Mouse (Mus musculus) neural tube, embryonic 12.5 days (tissue): Measurements from ENCODE around the gene Apbb2. TPM values are rescaled to one million over a fixed set of nuclear protein-coding genes. Genes with fewer than 3 reads are reported as not detected.

Source experiments
- ATAC-seq: fragments of 200-750 bp; cut with Nextera tagmentation; 2 replicates; pipeline ENCODE4 v1.8.0; 2017; ENCODE audit warnings: low read depth, mild to moderate bottlenecking, moderate TSS enrichment, moderate library complexity; ENCODE audit not compliant: low FRiP score
- H3K27ac ChIP-seq: fragments of 300-500 bp; sonication (generic); 2 replicates; pipeline ENCODE4 v1.5.1; 2016
- H3K27me3 ChIP-seq: fragments of 300-500 bp; sonication (generic); replicated peaks from 2 replicates; pipeline ENCODE4 v1.6.1; 2016; ENCODE audit warnings: mild to moderate bottlenecking
- H3K36me3 ChIP-seq: fragments of 300-500 bp; sonication (generic); 2 replicates; pipeline ENCODE4 v1.6.1; 2016; ENCODE audit warnings: mild to moderate bottlenecking
- H3K4me1 ChIP-seq: fragments of 300-500 bp; sonication (generic); 2 replicates; pipeline ENCODE4 v1.6.1; 2016
- H3K4me2 ChIP-seq: fragments of 300-500 bp; sonication (generic); replicated peaks from 2 replicates; pipeline ENCODE4 v1.6.1; 2016; ENCODE audit warnings: mild to moderate bottlenecking
- H3K4me3 ChIP-seq: fragments of 300-500 bp; sonication (generic); 2 replicates; pipeline ENCODE4 v1.5.1; 2016
- H3K9ac ChIP-seq: fragments of 300-500 bp; sonication (generic); 2 replicates; pipeline ENCODE4 v1.6.1; 2016; ENCODE audit warnings: mild to moderate bottlenecking
- H3K9me3 ChIP-seq: fragments of 300-500 bp; sonication (generic); 2 replicates; pipeline ENCODE4 v1.6.1; 2016; ENCODE audit warnings: mild to moderate bottlenecking
- WGBS: fragments of 180-500 bp; shearing (Covaris S2); methylation state at CpG from one replicate; pipeline ENCODE4 v1.1.7; 2016; 5-methylcytosine and 5-hydroxymethylcytosine counted together
- polyA plus RNA-seq: library from polyadenylated mRNA; unstranded; fragments of >200 nt; fragmentation: Nextera tagmentation; extraction: Ambion mirVana; gene quantifications from 2 replicates; pipeline ENCODE4 v1.2.1, GENCODE M21; 2016

Gene Apbb2
- polyA plus RNA-seq, 1 experiment from 2014 or later, result 80.5 TPM

- Histone ChIP-seq H3K9ac (no peak overlapping the region), H3K9me3 (no peaks in the 10 kb centered on the region), H3K4me3 (no peak overlapping the region), H3K27me3 (no peaks in the 10 kb centered on the region), H3K4me1 (peaks cover 34% of the 10 kb centered on the region), H3K4me2 (0 out of 2 replicates have a peak overlapping the region, but pooled peaks have one; percentile 78), H3K27ac (no peak overlapping the region), H3K36me3 (no peaks in the 10 kb centered on the region)
- 29% methylated on average over 7 of the region's 7 CpGs for WGBS
- no peak for ATAC-seq
These were observed 280.0 kb downstream of the Apbb2 start for GRCm38 (mm10) chr5:66338583-66338982.

GRCm38 (mm10) chr5:66337969-66338345 lies 280.6 kb downstream of the Apbb2 start:
- H3K27ac ChIP-seq, result no peak overlapping the region
- no peaks in the 10 kb centered on the region for H3K9me3 ChIP-seq
- peak; percentile 38; the same call in 1 of the 2 replicates for ATAC-seq
- H3K36me3 ChIP-seq, result no peaks in the 10 kb centered on the region
- H3K9ac ChIP-seq, result peak overlapping the region; percentile 61
- peaks cover 34% of the 10 kb centered on the region for H3K4me1 ChIP-seq
- 29% methylated on average over 6 of the region's 6 CpGs for WGBS
- H3K27me3 ChIP-seq, result no peaks in the 10 kb centered on the region
- peak overlapping the region; percentile 78 for H3K4me2 ChIP-seq
- peak overlapping the region; percentile 34 for H3K4me3 ChIP-seq

- ATAC-seq, result peak; percentile 75
- Histone ChIP-seq H3K9ac (peak overlapping the region; percentile 61), H3K27ac (no peak overlapping the region), H3K4me2 (peak overlapping the region; percentile 78), H3K27me3 (no peaks in the 10 kb centered on the region), H3K4me1 (peaks cover 34% of the 10 kb centered on the region), H3K9me3 (no peaks in the 10 kb centered on the region), H3K36me3 (no peaks in the 10 kb centered on the region), H3K4me3 (peak overlapping the region; percentile 34)
- WGBS, result 3% methylated on average over 38 of the region's 38 CpGs
These were observed 281.3 kb downstream of the Apbb2 start for GRCm38 (mm10) chr5:66337025-66337968.

- H3K4me2 ChIP-seq, result no peak overlapping the region
- H3K9me3 ChIP-seq, result no peaks in the 10 kb centered on the region
- H3K27ac ChIP-seq, result no peak overlapping the region
- peaks cover 17% of the 10 kb centered on the region; the same call in 1 of the 2 replicates for H3K4me1 ChIP-seq
- WGBS, result 91% methylated on average over 6 of the region's 6 CpGs
- 0 out of 2 replicates have a peak, but pooled peaks cover 5% of the 10 kb centered on the region for H3K36me3 ChIP-seq
- no peak overlapping the region for H3K4me3 ChIP-seq
- no peak overlapping the region for H3K9ac ChIP-seq
- H3K27me3 ChIP-seq, result no peaks in the 10 kb centered on the region
- ATAC-seq, result no peak
These were observed 287.8 kb downstream of the Apbb2 start for GRCm38 (mm10) chr5:66330806-66331205.

GRCm38 (mm10) chr5:66328766-66329165 lies 289.8 kb downstream of the Apbb2 start:
- Histone ChIP-seq H3K36me3 (0 out of 2 replicates have a peak, but pooled peaks cover 5% of the 10 kb centered on the region), H3K4me1 (peaks cover 17% of the 10 kb centered on the region), H3K9ac (no peak overlapping the region), H3K4me3 (no peak overlapping the region), H3K27me3 (no peaks in the 10 kb centered on the region), H3K4me2 (peak overlapping the region; percentile 52), H3K9me3 (no peaks in the 10 kb centered on the region), H3K27ac (no peak overlapping the region)
- 78% methylated on average over 7 of the region's 7 CpGs for WGBS
- ATAC-seq, result no peak

GRCm38 (mm10) chr5:66327949-66328726 lies 290.4 kb downstream of the Apbb2 start:
- H3K4me2 ChIP-seq, result peak overlapping the region; percentile 52
- peak; percentile 91 for ATAC-seq
- no peaks in the 10 kb centered on the region for H3K27me3 ChIP-seq
- no peak overlapping the region; the same call in 1 of the 2 replicates for H3K9ac ChIP-seq
- peaks cover 17% of the 10 kb centered on the region for H3K4me1 ChIP-seq
- H3K27ac ChIP-seq, result peak overlapping the region; percentile 11; the same call in 1 of the 2 replicates
- H3K36me3 ChIP-seq, result 0 out of 2 replicates have a peak, but pooled peaks cover 5% of the 10 kb centered on the region
- 25% methylated on average over 19 of the region's 19 CpGs for WGBS
- H3K9me3 ChIP-seq, result no peaks in the 10 kb centered on the region
- H3K4me3 ChIP-seq, result no peak overlapping the region

- Histone ChIP-seq H3K36me3 (peaks cover 5% of the 10 kb centered on the region; the same call in 1 of the 2 replicates), H3K4me1 (peaks cover 17% of the 10 kb centered on the region), H3K27ac (no peak overlapping the region), H3K9me3 (no peaks in the 10 kb centered on the region), H3K9ac (no peak overlapping the region), H3K4me3 (no peak overlapping the region), H3K27me3 (no peaks in the 10 kb centered on the region), H3K4me2 (no peak overlapping the region)
- ATAC-seq, result no peak
- 80% methylated on average over 7 of the region's 7 CpGs for WGBS
These were observed 292.2 kb downstream of the Apbb2 start for GRCm38 (mm10) chr5:66326395-66326794.

- 84% methylated on average over 11 of the region's 11 CpGs for WGBS
- H3K4me2 ChIP-seq, result no peak overlapping the region
- H3K27ac ChIP-seq, result no peak overlapping the region
- ATAC-seq, result no peak
- no peak overlapping the region for H3K9ac ChIP-seq
- no peak overlapping the region for H3K4me3 ChIP-seq
- peaks cover 5% of the 10 kb centered on the region; the same call in 1 of the 2 replicates for H3K36me3 ChIP-seq
- no peaks in the 10 kb centered on the region for H3K27me3 ChIP-seq
- peaks cover 21% of the 10 kb centered on the region for H3K4me1 ChIP-seq
- H3K9me3 ChIP-seq, result no peaks in the 10 kb centered on the region
These were observed 295.0 kb downstream of the Apbb2 start for GRCm38 (mm10) chr5:66323603-66324002.

- Histone ChIP-seq H3K36me3 (peaks cover 5% of the 10 kb centered on the region; the same call in 1 of the 2 replicates), H3K4me2 (no peak overlapping the region), H3K4me3 (no peak overlapping the region), H3K27me3 (no peaks in the 10 kb centered on the region), H3K27ac (no peak overlapping the region), H3K9me3 (no peaks in the 10 kb centered on the region), H3K9ac (no peak overlapping the region), H3K4me1 (peaks cover 17% of the 10 kb centered on the region)
- no peak for ATAC-seq
- 83% methylated on average over 4 of the region's 4 CpGs for WGBS
These were observed 295.5 kb downstream of the Apbb2 start for GRCm38 (mm10) chr5:66323131-66323530.

- H3K27ac ChIP-seq, result no peak overlapping the region; the same call in 1 of the 2 replicates
- H3K4me1 ChIP-seq, result peaks cover 11% of the 10 kb centered on the region
- H3K4me3 ChIP-seq, result no peak overlapping the region
- H3K4me2 ChIP-seq, result no peak overlapping the region
- WGBS, result 51% methylated on average over 14 of the region's 14 CpGs
- H3K9ac ChIP-seq, result no peak overlapping the region
- H3K36me3 ChIP-seq, result no peaks in the 10 kb centered on the region; the same call in 1 of the 2 replicates
- ATAC-seq, result no peak
- no peaks in the 10 kb centered on the region for H3K27me3 ChIP-seq
- H3K9me3 ChIP-seq, result no peaks in the 10 kb centered on the region
These were observed 298.7 kb downstream of the Apbb2 start for GRCm38 (mm10) chr5:66319827-66320404.

GRCm38 (mm10) chr5:66319341-66319740 lies 299.2 kb downstream of the Apbb2 start:
- WGBS, result 71% methylated on average over 6 of the region's 6 CpGs
- H3K36me3 ChIP-seq, result no peaks in the 10 kb centered on the region; the same call in 1 of the 2 replicates
- H3K4me1 ChIP-seq, result peaks cover 11% of the 10 kb centered on the region
- H3K27me3 ChIP-seq, result no peaks in the 10 kb centered on the region
- H3K4me2 ChIP-seq, result no peak overlapping the region
- no peaks in the 10 kb centered on the region for H3K9me3 ChIP-seq
- ATAC-seq, result no peak
- no peak overlapping the region for H3K4me3 ChIP-seq
- no peak overlapping the region for H3K9ac ChIP-seq
- H3K27ac ChIP-seq, result no peak overlapping the region; the same call in 1 of the 2 replicates
